Mouse (Mus musculus) midbrain, embryonic 11.5 days (tissue): ENCODE measurements around the gene Pik3c2a. TPM values are rescaled to one million over a fixed set of nuclear protein-coding genes. Genes with fewer than 3 reads are reported as not detected.

Experiments
- ATAC-seq: fragments of 200-750 bp; cut with Nextera tagmentation; 2 replicates; pipeline ENCODE4 v1.8.0; 2017; ENCODE audit warnings: moderate TSS enrichment, moderate library complexity; ENCODE audit not compliant: low FRiP score
- DNase-seq: peaks from one replicate; pipeline ENCODE4 v3.0.0; 2015; ENCODE audit warnings: low spot score; ENCODE audit errors: missing footprints
- H3K27ac ChIP-seq: fragments of 300-500 bp; sonication (generic); 2 replicates; pipeline ENCODE4 v1.5.1; 2014; ENCODE audit warnings: low read depth, low read length
- H3K27me3 ChIP-seq: fragments of 300-500 bp; sonication (generic); 2 replicates; pipeline ENCODE4 v1.6.1; 2014; ENCODE audit warnings: mild to moderate bottlenecking, low read length, moderate library complexity, mixed read lengths; ENCODE audit not compliant: control insufficient read depth, insufficient read depth
- H3K36me3 ChIP-seq: fragments of 300-500 bp; sonication (generic); 2 replicates; pipeline ENCODE4 v1.6.1; 2014; ENCODE audit warnings: mild to moderate bottlenecking, low read length, moderate library complexity, mixed read lengths; ENCODE audit not compliant: control insufficient read depth, insufficient read depth
- H3K4me1 ChIP-seq: fragments of 300-500 bp; sonication (generic); 2 replicates; pipeline ENCODE4 v1.6.1; 2014; ENCODE audit warnings: low read length; ENCODE audit not compliant: control insufficient read depth, insufficient read depth
- H3K4me2 ChIP-seq: fragments of 300-500 bp; sonication (generic); 2 replicates; pipeline ENCODE4 v1.6.1; 2014; ENCODE audit warnings: mild to moderate bottlenecking, moderate library complexity
- H3K4me3 ChIP-seq: fragments of 300-500 bp; sonication (generic); 2 replicates; pipeline ENCODE4 v1.5.1; 2014; ENCODE audit warnings: low read depth, low read length
- H3K9ac ChIP-seq: fragments of 300-500 bp; sonication (generic); 2 replicates; pipeline ENCODE4 v1.6.1; 2014; ENCODE audit warnings: low read length
- H3K9me3 ChIP-seq: fragments of 300-500 bp; sonication (generic); 2 replicates; pipeline ENCODE4 v1.6.1; 2016; ENCODE audit warnings: low read length; ENCODE audit not compliant: control insufficient read depth
- WGBS: fragments of 180-500 bp; shearing (Covaris S2); extraction: QIAGEN DNeasy Blood & Tissue Kit; methylation state at CpG from one replicate; pipeline ENCODE4 v1.1.7; 2014; 5-methylcytosine and 5-hydroxymethylcytosine counted together
- polyA plus RNA-seq: library from polyadenylated mRNA; unstranded; fragments of >200 nt; fragmentation: Nextera tagmentation; extraction: Ambion mirVana; gene quantifications from 2 replicates; pipeline ENCODE4 v1.2.1, GENCODE M21; 2014

Pik3c2a gene
- polyA plus RNA-seq, 1 experiment from 2014 or later = 26.3 TPM

- WGBS = 85% methylated on average over 10 of the region's 10 CpGs
- H3K36me3 ChIP-seq = no peaks in the 10 kb centered on the region
- DNase-seq = no peak
- ATAC-seq = no peak
- no peak overlapping the region for H3K9ac ChIP-seq
- H3K4me3 ChIP-seq = no peak overlapping the region
- H3K4me1 ChIP-seq = peaks cover 3% of the 10 kb centered on the region; the same call in 1 of the 2 replicates
- H3K4me2 ChIP-seq = no peak overlapping the region
- H3K27ac ChIP-seq = no peak overlapping the region
- H3K9me3 ChIP-seq = no peaks in the 10 kb centered on the region
- no peaks in the 10 kb centered on the region for H3K27me3 ChIP-seq
Measured at GRCm38 (mm10) chr7:116298389-116298788, 144.9 kb downstream of the Pik3c2a start.

- ATAC-seq (no peak), DNase-seq (no peak)
- Histone ChIP-seq H3K4me2 (no peak overlapping the region), H3K4me3 (no peak overlapping the region), H3K4me1 (peaks cover 3% of the 10 kb centered on the region; the same call in 1 of the 2 replicates), H3K9ac (no peak overlapping the region), H3K36me3 (no peaks in the 10 kb centered on the region), H3K9me3 (no peaks in the 10 kb centered on the region), H3K27me3 (no peaks in the 10 kb centered on the region), H3K27ac (no peak overlapping the region)
- WGBS = 58% methylated on average over 3 of the region's 3 CpGs
Measured at GRCm38 (mm10) chr7:116294961-116295360, 148.3 kb downstream of the Pik3c2a start.

- WGBS = 38% methylated on average over 5 of the region's 5 CpGs
- H3K4me2 ChIP-seq = no peak overlapping the region
- H3K27me3 ChIP-seq = no peaks in the 10 kb centered on the region
- H3K9ac ChIP-seq = no peak overlapping the region
- H3K27ac ChIP-seq = no peak overlapping the region
- no peaks in the 10 kb centered on the region for H3K9me3 ChIP-seq
- no peaks in the 10 kb centered on the region; the same call in 1 of the 2 replicates for H3K4me1 ChIP-seq
- H3K4me3 ChIP-seq = no peak overlapping the region
- ATAC-seq = no peak
- DNase-seq = no peak
- H3K36me3 ChIP-seq = no peaks in the 10 kb centered on the region
Measured at GRCm38 (mm10) chr7:116292377-116292776, 150.9 kb downstream of the Pik3c2a start.

GRCm38 (mm10) chr7:116290559-116290958, 152.7 kb downstream of the Pik3c2a start:
- no peak for ATAC-seq
- H3K9ac ChIP-seq = no peak overlapping the region
- H3K27ac ChIP-seq = no peak overlapping the region
- peaks cover 4% of the 10 kb centered on the region for H3K4me1 ChIP-seq
- 79% methylated on average over 1 of the region's 1 CpGs for WGBS
- DNase-seq = no peak
- H3K4me2 ChIP-seq = no peak overlapping the region
- no peak overlapping the region for H3K4me3 ChIP-seq
- H3K27me3 ChIP-seq = no peaks in the 10 kb centered on the region
- H3K9me3 ChIP-seq = no peaks in the 10 kb centered on the region
- no peaks in the 10 kb centered on the region for H3K36me3 ChIP-seq

- Histone ChIP-seq H3K9me3 (no peaks in the 10 kb centered on the region), H3K4me2 (no peak overlapping the region), H3K27ac (no peak overlapping the region), H3K4me1 (peaks cover 7% of the 10 kb centered on the region), H3K36me3 (no peaks in the 10 kb centered on the region), H3K9ac (no peak overlapping the region), H3K4me3 (no peak overlapping the region), H3K27me3 (no peaks in the 10 kb centered on the region)
- DNase-seq = no peak
- ATAC-seq = no peak
- WGBS = 94% methylated on average over 3 of the region's 3 CpGs
Measured at GRCm38 (mm10) chr7:116288996-116289395, 154.3 kb downstream of the Pik3c2a start.

GRCm38 (mm10) chr7:116287959-116288358, 155.3 kb downstream of the Pik3c2a start:
- Histone ChIP-seq H3K9me3 (no peaks in the 10 kb centered on the region), H3K27ac (no peak overlapping the region), H3K9ac (no peak overlapping the region), H3K4me1 (peaks cover 17% of the 10 kb centered on the region), H3K4me2 (no peak overlapping the region), H3K4me3 (no peak overlapping the region), H3K36me3 (no peaks in the 10 kb centered on the region), H3K27me3 (no peaks in the 10 kb centered on the region)
- ATAC-seq = no peak
- WGBS = 88% methylated on average over 5 of the region's 5 CpGs
- no peak for DNase-seq

Other genes with a start within 250 kb of the Pik3c2a start
- 10.4 and 10.5 TPM in 2 replicates for gene Plekha7, start 135.1 kb downstream of the Pik3c2a start, polyA plus RNA-seq
- gene Rps13, start 109.3 kb downstream of the Pik3c2a start, polyA plus RNA-seq = 765 and 766 TPM in 2 replicates
- 16.1 and 18.2 TPM in 2 replicates for gene Nucb2, start 60.9 kb upstream of the Pik3c2a start, polyA plus RNA-seq